Mouse (Mus musculus): ENCODE data around the gene Col6a6. TPM values are rescaled to one million over a fixed set of nuclear protein-coding genes. Genes with fewer than 3 reads are reported as not detected.

Gene Col6a6
- polyA plus RNA-seq, 1 experiment from 2014 or later: 0.11 TPM

Other genes starting within 250 kb of the Col6a6 start
- 22.9 and 23.0 TPM in 2 replicates for gene Pik3r4, start 185.2 kb downstream of the Col6a6 start, polyA plus RNA-seq (2016; fragmentation: Nextera tagmentation; extraction: Ambion mirVana)
- gene Col6a5, start 132.5 kb upstream of the Col6a6 start, polyA plus RNA-seq (2016; fragmentation: Nextera tagmentation; extraction: Ambion mirVana): not detected in 2 replicates

Measured in embryonic facial prominence, embryonic 10.5 days (tissue).